Mouse (Mus musculus) forebrain, embryonic 16.5 days (tissue): ENCODE data around the gene Xrcc6. TPM values are rescaled to one million over a fixed set of nuclear protein-coding genes. Genes with fewer than 3 reads are reported as not detected.
"Not testable (repeated sequence)": the region's sequence is repeated elsewhere in the genome, so short reads cannot be mapped to it uniquely, and the experiment has no call there.

Source experiments
- ATAC-seq: fragments of 200-750 bp; cut with Nextera tagmentation; 2 replicates; pipeline ENCODE4 v1.8.0; 2017; ENCODE audit warnings: mild to moderate bottlenecking, moderate library complexity
- H3K27ac ChIP-seq: fragments of 300-500 bp; sonication (generic); 2 replicates; pipeline ENCODE4 v1.5.1; 2014; ENCODE audit warnings: low read length, control low read depth
- H3K27me3 ChIP-seq: fragments of 300-500 bp; sonication (generic); replicated peaks from 2 replicates; pipeline ENCODE4 v1.6.1; 2014; ENCODE audit warnings: low read length; ENCODE audit not compliant: control insufficient read depth, insufficient read depth
- H3K36me3 ChIP-seq: fragments of 300-500 bp; sonication (generic); 2 replicates; pipeline ENCODE4 v1.6.1; 2014; ENCODE audit not compliant: control insufficient read depth, insufficient read depth
- H3K4me1 ChIP-seq: fragments of 300-500 bp; sonication (generic); replicated peaks from 2 replicates; pipeline ENCODE4 v1.6.1; 2014; ENCODE audit warnings: low read length; ENCODE audit not compliant: control insufficient read depth, insufficient read depth
- H3K4me2 ChIP-seq: fragments of 300-500 bp; sonication (generic); 2 replicates; pipeline ENCODE4 v1.6.1; 2014; ENCODE audit warnings: mild to moderate bottlenecking, low read length, control low read depth
- H3K4me3 ChIP-seq: fragments of 300-500 bp; sonication (generic); replicated peaks from 2 replicates; pipeline ENCODE4 v1.5.1; 2014; ENCODE audit warnings: mild to moderate bottlenecking, low read length, control low read depth
- H3K9ac ChIP-seq: fragments of 300-500 bp; sonication (generic); replicated peaks from 2 replicates; pipeline ENCODE4 v1.6.1; 2014; ENCODE audit warnings: low read depth, low read length, control low read depth
- H3K9me3 ChIP-seq: fragments of 300-500 bp; sonication (generic); 2 replicates; pipeline ENCODE4 v1.6.1; 2016; ENCODE audit warnings: low read length; ENCODE audit not compliant: control insufficient read depth
- WGBS: fragments of 180-500 bp; shearing (Covaris S2); extraction: QIAGEN DNeasy Blood & Tissue Kit; methylation state at CpG from one replicate; pipeline ENCODE4 v1.1.7; 2014; 5-methylcytosine and 5-hydroxymethylcytosine counted together
- polyA plus RNA-seq: library from polyadenylated mRNA; unstranded; fragments of >200 nt; fragmentation: Nextera tagmentation; extraction: Ambion mirVana; gene quantifications from 2 replicates; pipeline ENCODE4 v1.2.1, GENCODE M21; 2015

Gene Xrcc6
- polyA plus RNA-seq, 1 experiment from 2014 or later = 63.1 TPM

GRCm38 (mm10) chr15:81970498-81970897 lies 17.1 kb upstream of the Xrcc6 start:
- not testable (repeated sequence) for H3K27me3 ChIP-seq, H3K27ac ChIP-seq, H3K4me1 ChIP-seq, H3K4me3 ChIP-seq, H3K9ac ChIP-seq, ATAC-seq, H3K4me2 ChIP-seq, H3K9me3 ChIP-seq, H3K36me3 ChIP-seq
- 64% methylated on average over 4 of the region's 4 CpGs for WGBS

GRCm38 (mm10) chr15:81975156-81975555 lies 12.5 kb upstream of the Xrcc6 start:
- H3K36me3 ChIP-seq, H3K9me3 ChIP-seq, H3K4me3 ChIP-seq, H3K4me1 ChIP-seq, H3K27ac ChIP-seq, H3K27me3 ChIP-seq, H3K4me2 ChIP-seq, H3K9ac ChIP-seq, ATAC-seq: not testable (repeated sequence)
- 94% methylated on average over 8 of the region's 8 CpGs for WGBS

- H3K4me2 ChIP-seq = no peak within 1 kb of the TSS
- H3K27ac ChIP-seq = no peak within 1 kb of the TSS
- H3K27me3 ChIP-seq = no peaks in the 10 kb centered on the region
- H3K9me3 ChIP-seq = no peaks in the 10 kb centered on the region
- no peaks in the 10 kb centered on the region for H3K36me3 ChIP-seq
- WGBS = 95% methylated on average over 23 of the region's 23 CpGs
- H3K9ac ChIP-seq = no peak within 1 kb of the TSS
- H3K4me3 ChIP-seq = no peak within 1 kb of the TSS
- ATAC-seq = no peak
- no peaks in the 10 kb centered on the region; the same call in 1 of the 2 replicates for H3K4me1 ChIP-seq
These were observed 7.3 kb upstream of the Xrcc6 start, which contains the start of gene 1700029P11Rik for GRCm38 (mm10) chr15:81980321-81980720. TSS of gene 1700029P11Rik (plus strand) at chr15:81980540.

DNA sequence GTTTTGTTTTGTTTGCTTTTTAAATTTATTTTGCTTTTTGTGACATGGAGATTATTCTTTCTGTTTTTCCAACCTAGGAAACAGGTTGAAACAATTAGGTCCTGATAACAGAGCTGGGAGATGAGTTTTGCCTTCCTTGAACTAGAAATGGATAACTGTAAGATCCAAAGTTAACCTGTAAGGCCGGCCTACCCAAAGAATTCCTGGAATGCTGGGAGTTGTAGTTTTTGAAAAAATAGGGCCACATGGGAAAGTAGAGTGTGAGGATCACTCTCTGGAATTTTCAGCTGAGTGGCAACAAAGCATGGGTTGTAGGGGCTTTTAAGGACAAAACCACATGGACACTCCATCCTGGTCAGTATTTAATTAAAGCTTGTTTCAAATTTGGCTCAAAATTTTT lies 5.5 kb upstream of the Xrcc6 start:
- WGBS = 57% methylated on average over 1 of the region's 1 CpGs
- no peak for ATAC-seq
- Histone ChIP-seq H3K9ac (no peak overlapping the region), H3K4me3 (no peak overlapping the region), H3K9me3 (no peaks in the 10 kb centered on the region), H3K27ac (no peak overlapping the region), H3K4me1 (peaks cover 3% of the 10 kb centered on the region; the same call in 1 of the 2 replicates), H3K36me3 (no peaks in the 10 kb centered on the region), H3K4me2 (no peak overlapping the region), H3K27me3 (no peaks in the 10 kb centered on the region)

- WGBS = 22% methylated on average over 2 of the region's 2 CpGs
- Histone ChIP-seq H3K36me3 (no peaks in the 10 kb centered on the region), H3K9me3 (no peaks in the 10 kb centered on the region), H3K4me3 (no peak overlapping the region), H3K4me1 (peaks cover 6% of the 10 kb centered on the region; the same call in 1 of the 2 replicates), H3K27ac (no peak overlapping the region; the same call in 1 of the 2 replicates), H3K4me2 (no peak overlapping the region), H3K27me3 (no peaks in the 10 kb centered on the region), H3K9ac (no peak overlapping the region)
- ATAC-seq = peak; percentile 18; the same call in 1 of the 2 replicates
These were observed 2.1 kb upstream of the Xrcc6 start for GRCm38 (mm10) chr15:81985267-81986161.

- ATAC-seq = peak; percentile 67
- H3K4me2 ChIP-seq = no peak overlapping the region
- no peak overlapping the region for H3K4me3 ChIP-seq
- no peaks in the 10 kb centered on the region for H3K36me3 ChIP-seq
- H3K9me3 ChIP-seq = no peaks in the 10 kb centered on the region
- H3K27ac ChIP-seq = peak overlapping the region; percentile 19; the same call in 1 of the 2 replicates
- no peak overlapping the region for H3K9ac ChIP-seq
- no peaks in the 10 kb centered on the region for H3K27me3 ChIP-seq
- peaks cover 6% of the 10 kb centered on the region; the same call in 1 of the 2 replicates for H3K4me1 ChIP-seq
- WGBS = 32% methylated on average over 11 of the region's 11 CpGs
These were observed 1.9 kb downstream of the Xrcc6 start for GRCm38 (mm10) chr15:81989371-81990062.

DNA sequence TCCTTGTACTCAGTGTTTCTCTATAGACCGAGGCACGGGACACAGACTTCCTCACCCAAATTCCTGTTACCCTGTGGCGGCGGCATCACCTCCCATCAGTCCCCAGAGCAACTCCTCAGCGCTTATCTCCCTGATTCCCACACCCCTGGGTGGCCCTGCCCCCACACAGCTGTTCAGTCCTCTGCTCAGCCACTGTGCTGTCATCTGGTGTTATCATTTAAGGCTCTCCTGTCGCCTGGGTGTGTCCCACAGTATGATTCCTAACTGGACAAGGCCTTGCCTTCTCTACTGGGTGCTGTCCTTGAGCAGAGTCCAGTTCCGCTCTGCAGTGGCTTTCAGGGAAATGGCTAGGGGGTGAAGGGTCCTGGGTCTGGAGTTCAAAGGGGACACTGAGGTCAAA lies 2.9 kb downstream of the Xrcc6 start:
- Histone ChIP-seq H3K9ac (no peak overlapping the region), H3K27me3 (no peaks in the 10 kb centered on the region), H3K9me3 (no peaks in the 10 kb centered on the region), H3K4me2 (no peak overlapping the region), H3K27ac (no peak overlapping the region), H3K4me3 (no peak overlapping the region), H3K36me3 (peaks cover 4% of the 10 kb centered on the region; the same call in 1 of the 2 replicates), H3K4me1 (peaks cover 6% of the 10 kb centered on the region; the same call in 1 of the 2 replicates)
- ATAC-seq = no peak
- WGBS = 65% methylated on average over 7 of the region's 7 CpGs

DNA sequence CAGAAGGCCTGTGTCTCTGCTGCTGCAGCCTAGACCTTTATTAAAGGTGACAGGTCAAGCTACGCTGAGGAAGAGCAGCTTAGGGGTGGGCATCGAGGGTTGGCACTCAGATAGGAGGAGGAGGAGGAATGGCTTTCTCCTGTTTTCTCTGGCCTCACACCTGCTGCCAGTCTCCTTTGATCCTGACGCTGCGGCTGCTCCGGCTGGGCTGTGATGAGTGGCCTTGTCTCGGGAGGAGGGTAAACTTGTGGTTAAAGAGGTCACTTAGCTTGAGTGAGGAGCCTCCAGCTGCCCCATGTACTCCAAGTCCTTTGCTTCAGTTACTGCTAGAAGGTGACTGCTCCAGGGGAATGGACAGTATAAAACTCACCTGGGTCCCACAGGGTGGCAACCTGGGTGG lies 6.4 kb downstream of the Xrcc6 start:
- ATAC-seq = no peak
- no peak overlapping the region for H3K27ac ChIP-seq
- H3K4me2 ChIP-seq = no peak overlapping the region
- no peaks in the 10 kb centered on the region for H3K27me3 ChIP-seq
- H3K36me3 ChIP-seq = peaks cover 10% of the 10 kb centered on the region; the same call in 1 of the 2 replicates
- WGBS = 93% methylated on average over 6 of the region's 6 CpGs
- no peak overlapping the region for H3K4me3 ChIP-seq
- no peaks in the 10 kb centered on the region for H3K9me3 ChIP-seq
- 0 out of 2 replicates have a peak, but pooled peaks cover 3% of the 10 kb centered on the region for H3K4me1 ChIP-seq
- H3K9ac ChIP-seq = no peak overlapping the region

DNA sequence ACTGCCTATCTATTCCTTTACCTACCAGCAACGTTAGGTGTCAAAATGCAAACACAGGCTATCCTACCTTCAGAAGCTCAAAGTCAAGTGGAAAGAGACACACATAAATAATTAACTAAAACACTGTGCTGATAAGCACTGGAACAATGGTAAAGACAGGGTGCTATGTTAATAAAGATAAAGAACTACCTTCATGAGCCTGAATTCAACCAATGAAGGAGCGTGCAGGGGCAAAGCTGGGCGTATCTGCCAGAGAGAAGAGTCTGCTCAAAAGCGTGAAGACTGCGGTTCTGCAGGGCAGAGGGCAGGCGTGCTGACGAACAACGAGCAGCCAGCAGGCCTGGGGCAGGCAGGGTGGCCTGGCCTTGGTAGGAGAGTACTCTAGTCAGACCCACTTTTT lies 16.6 kb downstream of the Xrcc6 start:
- Histone ChIP-seq H3K4me2 (no peak overlapping the region), H3K4me3 (no peak overlapping the region), H3K9ac (no peak overlapping the region), H3K27ac (no peak overlapping the region), H3K27me3 (no peaks in the 10 kb centered on the region), H3K4me1 (no peaks in the 10 kb centered on the region), H3K36me3 (0 out of 2 replicates have a peak, but pooled peaks cover 2% of the 10 kb centered on the region), H3K9me3 (no peaks in the 10 kb centered on the region)
- 92% methylated on average over 8 of the region's 8 CpGs for WGBS
- no peak for ATAC-seq
